Mouse (Mus musculus) layer of hippocampus, adult 9-11 months (tissue): ENCODE measurements around the gene Fbxw8.

Experiments used
- DNase-seq: peaks from one replicate; pipeline ENCODE4 v3.0.0; 2022

Gene Fbxw8

DNA sequence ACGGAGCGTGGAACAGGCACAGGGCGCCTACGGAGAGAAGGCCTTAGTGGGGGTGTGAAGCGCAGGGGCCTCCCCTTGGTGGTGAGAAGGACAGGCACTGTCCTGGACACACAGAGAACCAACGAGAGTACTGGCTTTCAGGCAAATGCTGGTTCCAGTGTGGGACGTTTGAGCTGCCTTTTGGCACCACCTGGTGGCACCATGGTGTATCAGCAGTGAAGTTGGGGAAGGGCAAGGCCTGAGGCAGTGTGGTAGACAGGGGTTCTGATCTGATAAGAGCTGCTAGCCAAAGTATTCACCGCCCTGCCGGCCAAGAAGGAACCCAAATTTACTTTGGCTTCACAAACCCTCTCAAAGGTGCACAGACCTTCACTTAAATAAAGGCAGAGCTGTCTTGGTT, 85.9 kb downstream of the Fbxw8 start:
- DNase-seq: peak; percentile 66

DNA sequence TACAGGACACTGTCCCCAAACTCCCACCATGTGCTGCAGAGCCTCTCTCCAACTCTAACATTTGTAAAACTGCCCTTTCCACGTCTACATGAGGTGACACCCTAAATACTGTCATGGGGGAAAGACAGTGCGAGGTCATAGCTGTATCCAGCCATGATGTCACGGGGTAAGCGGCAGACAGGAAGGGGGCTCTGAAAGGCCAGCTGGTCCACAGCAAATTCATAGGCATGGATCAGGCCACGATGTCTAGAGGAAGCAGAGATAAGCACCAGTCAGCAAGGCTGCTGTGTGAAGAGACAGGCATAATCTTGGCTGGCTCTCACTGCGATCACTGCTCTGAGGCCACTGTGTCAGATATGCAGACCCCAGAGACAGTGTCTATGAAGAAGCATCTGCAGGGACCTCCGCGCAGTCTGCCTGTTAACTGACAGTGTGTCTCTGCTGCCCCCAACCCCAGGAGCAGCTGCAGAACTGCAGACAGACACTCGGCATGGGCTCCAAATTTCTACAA, 87.2 kb downstream of the Fbxw8 start:
- DNase-seq: no peak

DNA sequence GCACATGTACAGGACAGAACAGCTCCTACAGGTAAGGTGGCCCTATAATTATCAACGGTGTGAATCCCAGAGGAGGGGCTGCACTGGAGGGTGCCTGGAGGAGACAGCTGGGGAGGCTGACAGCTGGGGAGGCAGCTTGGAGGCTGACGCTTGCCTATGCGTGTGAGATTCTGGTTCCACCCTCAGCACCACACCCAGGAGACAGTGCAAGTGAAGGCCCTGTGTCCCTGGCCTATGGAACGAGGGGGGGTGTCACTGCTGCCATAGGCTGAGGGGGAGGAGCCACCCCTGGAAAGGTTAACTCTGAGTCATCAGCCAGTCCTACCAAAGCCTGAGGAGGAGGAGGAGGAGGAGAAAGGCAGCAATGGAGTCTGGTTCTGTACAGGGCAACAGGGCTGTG, 87.7 kb downstream of the Fbxw8 start:
- no peak for DNase-seq

DNA sequence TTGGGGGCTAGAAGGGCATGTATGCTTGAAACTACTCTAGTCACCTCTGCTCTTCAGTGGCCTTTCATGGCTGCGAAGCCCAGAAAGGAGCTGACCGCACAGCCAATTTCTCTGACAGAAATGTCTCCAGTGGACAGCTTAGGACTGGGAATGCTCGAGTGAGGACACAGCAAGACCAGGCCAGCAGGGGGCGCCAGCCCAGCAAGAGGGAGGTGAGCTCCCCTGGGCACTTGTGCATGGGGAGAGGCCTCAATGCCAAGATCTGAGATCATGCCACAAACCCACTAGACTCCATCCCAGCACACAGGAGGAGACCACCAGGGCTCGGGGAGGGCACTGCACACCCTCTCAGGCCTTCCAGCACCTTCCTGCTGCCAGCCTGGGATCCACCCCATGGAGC, 88.4 kb downstream of the Fbxw8 start:
- no peak for DNase-seq

DNA sequence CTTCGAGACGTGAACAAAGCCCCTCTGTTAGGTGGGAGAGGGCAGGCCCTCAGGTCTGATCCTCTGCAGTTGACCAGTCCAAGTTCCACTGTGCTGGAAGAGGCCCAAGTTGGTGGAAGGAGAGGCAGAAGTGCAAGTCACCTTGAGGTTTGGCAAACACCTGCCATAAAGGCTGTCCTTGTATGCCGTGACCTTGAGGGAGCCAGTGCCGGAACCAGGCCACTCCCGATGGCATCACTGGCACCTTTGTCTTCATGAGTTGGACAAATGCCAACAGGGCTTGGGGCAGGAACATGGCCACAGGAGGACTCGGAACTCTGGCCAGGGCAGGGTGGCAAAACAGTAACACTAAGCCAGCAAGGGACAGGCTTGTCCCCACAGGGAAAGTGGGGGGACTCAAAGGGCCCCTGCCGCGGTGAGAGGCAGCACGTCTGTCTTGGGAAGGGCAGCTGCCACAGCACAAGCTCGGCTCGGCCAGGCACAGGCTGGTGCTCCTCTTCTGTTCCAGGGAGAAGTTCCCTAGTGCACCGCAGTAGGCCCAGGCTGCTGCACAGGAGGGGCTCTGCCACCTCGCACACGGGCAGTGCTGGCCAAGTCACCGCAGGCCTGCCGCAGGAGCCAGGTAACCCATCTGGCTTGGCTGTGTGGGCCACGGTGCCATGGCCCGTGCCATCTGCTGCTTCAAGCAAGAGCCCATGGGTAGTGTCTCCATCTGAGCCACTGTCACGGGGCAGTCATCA, 89.6 kb downstream of the Fbxw8 start:
- DNase-seq: no peak

DNA sequence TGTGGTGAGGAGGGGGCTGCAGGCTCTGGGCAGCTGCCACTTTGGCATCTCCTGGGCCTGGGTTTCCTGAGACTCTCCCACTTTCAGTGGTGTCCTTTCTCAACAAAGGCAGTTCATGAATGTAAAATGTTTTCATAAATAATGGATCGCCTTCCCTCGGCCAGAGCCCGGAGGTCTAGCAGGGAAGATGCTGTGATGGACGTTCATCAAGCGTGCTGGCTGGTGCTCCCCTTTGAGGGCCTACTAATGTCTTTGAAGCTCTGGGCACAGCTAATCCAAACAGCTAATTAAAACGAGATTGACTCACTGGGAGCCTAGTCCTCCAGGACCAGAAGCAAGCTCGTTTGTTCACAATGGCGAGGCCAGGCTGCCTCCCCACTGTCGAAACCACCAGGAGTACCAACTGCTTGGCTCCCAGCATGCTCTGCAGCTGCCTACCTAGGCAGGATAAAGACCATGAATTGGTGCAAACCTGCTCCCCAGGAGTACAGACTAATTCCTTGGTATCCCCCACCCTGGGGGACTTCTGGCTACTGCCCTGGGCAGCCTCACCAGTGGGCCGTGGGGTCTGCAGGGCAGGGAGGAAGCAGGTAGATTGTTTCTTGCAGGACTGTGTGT, 90.9 kb downstream of the Fbxw8 start:
- DNase-seq: no peak

DNA sequence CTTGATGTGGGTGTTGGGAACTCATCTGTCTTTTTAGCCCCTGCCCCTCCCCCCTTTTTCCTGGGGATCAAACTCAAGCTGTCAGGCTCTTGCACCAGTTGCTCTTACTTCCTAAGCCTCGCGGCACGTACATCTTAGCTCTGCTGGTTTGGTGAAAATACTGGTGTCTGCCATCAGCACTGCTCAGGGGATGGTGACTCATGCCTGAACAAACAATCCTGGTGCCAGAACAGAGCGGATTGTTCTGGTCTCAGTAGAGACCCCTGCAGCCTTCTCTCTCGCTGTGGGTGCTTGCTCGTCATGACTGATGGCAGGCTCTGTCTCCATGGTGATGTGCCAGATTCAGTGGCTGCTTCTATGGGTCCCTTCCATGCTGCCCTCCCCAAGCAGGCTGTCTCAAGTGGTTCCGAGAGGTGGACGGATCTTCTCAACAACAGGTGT, 92.1 kb downstream of the Fbxw8 start:
- DNase-seq: peak; percentile 79

DNA sequence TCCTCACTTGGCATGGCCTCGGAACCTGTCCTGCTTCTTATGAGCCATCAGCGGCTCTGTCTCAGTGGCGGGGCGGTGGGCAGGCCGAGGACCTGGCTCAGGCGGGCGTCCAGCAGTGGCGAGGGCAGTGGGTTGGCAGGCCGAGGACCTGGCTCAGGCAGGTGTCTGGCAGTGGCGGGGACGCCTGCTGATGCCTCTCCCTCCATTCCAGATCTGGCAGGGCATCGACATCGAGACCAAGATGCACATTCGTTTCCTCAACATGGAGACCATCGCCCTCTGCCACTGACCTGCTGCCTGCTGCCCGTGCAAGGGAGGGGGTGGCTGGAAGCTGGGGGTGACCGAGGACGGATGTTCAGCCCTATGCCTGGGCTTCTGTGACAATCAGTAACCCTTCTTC, 93.9 kb downstream of the Fbxw8 start:
- no peak for DNase-seq

DNA sequence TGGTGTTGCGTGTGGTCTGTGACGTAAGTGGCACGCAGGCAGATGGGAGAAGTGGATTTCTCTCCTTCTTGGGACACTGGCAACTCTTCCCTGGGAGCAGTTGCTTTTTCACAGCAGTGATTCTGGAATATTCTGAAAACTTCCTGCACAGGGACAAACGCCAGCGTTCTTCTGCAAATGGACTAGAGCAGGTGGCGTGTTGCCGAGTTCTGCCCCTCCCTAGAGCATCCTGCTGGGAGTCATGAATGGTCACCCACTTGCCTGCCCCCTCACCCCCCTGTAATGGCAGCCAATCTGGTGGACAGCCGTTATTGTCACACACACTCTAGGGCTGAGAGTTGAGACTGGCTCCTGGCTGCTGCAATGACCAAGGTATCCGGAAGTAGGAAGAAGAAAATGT, 95.6 kb downstream of the Fbxw8 start:
- no peak for DNase-seq

DNA sequence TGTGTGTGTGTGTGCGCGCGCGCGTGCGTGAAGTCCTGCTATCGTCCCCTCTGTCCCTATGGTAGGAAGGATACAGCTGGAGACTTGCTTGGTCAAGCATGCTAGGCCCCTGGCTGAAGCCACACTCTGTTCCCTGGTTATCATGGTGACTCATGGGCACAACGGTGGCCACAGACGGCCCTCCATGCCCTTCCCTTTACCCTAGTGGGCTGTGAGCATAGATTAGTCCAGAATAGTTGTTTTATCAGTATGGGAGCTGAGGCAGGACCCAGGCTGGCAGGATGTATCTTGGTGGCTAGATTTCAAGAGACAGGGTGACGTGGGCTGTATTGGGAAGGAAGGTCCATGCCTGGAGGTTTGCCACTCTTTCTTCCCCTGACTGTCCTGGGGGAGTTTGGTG, 96.4 kb downstream of the Fbxw8 start:
- DNase-seq: no peak

DNA sequence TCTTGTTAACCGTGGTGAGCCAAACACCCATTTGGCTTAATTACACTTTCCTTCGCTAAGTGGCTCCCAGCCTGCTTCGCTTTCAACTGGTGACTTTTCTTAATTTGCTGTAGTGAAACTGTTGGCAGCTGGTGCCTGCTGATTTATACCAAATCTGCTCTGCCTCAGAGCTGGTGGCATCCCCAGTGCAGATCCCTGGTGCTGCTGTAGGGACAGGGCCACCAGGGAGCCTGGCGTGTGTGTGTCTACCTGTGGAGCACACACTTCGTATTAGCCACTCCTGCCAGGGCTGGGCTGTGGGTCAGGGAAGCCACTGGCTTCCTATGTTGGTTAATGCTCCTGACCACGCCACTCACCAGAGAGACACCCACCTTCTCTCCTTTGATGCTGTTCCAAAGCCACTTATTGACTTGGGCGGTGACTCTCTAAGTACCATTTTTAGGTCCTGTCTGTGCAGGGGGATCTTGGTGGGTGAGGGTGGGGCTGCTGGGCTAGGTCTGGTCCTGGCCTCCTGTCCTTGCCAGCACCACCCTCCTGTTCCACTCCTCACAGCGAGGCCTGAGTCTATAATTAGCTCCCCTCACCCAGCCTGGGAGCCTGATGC, 97.7 kb downstream of the Fbxw8 start:
- no peak for DNase-seq

DNA sequence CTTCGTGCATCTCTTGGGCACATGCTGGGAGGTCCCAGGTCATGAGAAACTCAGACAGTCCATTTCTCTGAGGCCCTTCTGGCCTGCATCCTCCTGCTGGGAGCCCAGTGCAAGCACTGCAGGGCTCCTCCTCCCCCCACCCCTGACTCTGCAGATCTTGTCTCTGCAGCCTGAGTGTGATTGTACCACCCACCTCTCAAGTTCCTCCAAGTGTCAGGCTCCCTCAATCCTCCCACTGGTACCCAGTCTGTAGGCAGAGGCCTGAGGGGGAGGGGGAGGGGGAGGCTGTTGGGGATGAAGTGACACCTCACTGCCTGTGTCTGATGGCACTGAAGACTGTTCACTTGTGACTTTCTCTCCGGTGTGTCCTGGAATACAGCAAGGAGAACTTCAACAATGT, 102.1 kb downstream of the Fbxw8 start:
- no peak for DNase-seq

DNA sequence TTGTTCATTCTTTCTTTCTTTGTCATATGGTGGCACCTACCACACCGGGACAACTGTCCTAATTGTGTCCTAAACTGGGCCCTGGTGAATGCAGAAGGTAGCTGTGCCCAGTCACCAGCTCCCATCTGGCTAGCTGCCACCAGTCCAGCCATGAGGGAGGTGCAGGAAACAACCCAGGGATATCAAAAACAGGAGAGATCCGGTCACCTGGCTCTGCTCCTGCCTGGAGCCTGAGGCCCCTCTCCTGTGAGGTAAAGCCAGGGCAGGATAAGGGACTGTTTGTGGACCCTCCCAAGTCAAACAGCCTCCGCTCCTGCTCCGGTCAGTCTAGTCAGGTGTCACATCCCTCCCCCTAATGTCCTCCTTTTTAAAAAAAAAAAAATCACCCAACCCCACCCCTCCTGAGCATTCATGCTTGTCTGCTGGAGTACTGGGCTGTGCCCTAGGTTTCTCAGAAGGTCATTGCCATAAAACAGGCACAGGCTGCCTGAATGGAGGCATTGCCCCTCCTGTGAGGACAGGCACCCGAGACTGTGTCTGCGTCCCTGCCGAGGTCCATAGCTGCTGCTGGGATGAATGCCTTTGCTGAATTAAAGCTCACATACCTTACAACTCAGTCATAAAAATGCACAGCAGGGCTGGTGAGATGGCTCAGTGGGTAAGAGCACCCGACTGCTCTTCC, 103.1 kb downstream of the Fbxw8 start:
- no peak for DNase-seq

DNA sequence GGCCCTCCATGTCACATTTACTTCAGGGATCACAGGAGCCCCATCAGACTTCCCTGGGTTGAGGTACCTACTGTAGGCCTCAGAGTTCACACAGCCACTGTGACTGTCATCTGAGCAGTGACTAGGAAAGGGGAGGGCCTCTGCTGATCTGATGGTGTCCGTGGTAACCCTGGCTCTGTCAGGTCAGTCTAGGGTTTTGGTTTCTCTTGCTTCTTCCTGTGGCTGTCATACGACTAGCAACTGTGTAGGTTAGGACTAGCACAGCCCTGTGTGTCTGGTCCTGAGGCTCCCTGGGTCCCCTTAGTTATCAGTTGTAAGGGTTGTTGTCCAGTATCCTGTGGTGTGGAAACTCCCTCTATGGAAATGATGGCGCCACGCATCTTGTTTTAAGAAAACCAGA, 104.5 kb downstream of the Fbxw8 start:
- DNase-seq: no peak

DNA sequence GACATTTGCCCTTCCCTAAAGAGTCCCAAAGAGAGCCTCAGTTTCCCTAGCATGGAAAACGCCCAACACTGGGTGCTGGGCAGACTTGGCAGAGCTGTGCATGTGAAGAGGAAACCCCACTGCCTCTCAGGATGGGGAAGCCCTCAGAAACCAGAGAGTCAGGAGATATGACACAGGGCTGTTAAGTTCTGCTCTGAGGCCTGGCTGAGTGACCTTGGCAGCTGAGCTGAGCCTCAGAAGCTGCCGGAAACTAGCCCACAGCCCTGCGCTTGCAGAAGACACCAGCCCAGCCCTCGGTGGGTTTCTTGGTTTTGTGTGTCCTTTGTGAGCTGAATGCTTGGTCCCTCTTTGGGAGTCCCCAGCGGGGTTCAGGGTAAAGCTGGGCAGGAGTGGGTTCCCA, 106.3 kb downstream of the Fbxw8 start:
- DNase-seq: no peak

DNA sequence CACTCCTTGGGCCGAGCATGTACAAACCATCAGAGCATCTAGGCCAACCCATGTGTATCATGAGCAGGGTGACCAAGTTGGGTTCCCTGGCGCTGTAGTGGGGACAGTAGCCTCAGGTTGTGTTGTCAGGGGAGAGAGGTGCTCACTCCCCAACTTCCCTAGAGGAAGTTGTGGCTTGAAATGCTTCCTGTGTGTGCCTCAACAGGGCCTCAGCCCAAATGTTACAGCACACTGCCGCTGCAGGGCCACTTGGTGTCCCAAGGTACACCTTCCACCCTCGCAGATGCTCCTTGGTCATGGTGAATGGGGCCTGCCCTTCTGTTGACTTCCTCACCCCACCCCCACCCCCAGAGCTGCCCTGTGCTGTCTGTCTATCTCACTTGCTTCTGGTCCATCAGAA, 106.9 kb downstream of the Fbxw8 start:
- DNase-seq: no peak

DNA sequence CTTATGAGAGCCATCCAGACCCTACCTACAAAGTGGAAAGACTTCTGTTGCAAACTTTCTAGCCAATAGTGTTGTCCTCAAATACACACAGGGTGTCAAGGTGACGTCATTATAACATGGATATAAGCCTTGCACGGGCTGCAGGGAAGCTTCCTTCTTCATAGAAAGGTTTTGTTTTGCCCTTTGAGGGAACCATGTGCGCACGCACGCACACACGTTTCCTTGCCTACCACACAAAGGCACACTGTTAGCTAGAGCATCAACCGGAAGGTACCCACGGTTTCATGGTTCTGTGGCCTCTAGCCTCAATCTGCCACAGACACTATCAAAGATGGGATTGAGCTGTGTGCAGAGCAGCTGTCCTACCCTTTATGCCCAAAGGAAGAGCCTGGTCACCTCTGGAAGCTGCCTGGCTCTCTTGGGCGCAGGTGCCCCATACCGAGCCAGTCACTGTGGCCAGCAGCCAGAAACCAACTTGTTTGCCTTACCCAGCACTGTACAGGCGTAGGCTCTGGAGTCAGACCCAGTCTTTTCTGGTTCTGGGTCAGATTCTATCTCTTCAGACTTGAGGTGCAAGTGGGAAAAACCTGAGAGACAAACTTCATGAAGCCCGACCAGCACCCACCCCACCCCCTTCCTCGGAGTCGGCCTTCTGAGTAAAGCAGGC, 108.0 kb downstream of the Fbxw8 start:
- DNase-seq: no peak

DNA sequence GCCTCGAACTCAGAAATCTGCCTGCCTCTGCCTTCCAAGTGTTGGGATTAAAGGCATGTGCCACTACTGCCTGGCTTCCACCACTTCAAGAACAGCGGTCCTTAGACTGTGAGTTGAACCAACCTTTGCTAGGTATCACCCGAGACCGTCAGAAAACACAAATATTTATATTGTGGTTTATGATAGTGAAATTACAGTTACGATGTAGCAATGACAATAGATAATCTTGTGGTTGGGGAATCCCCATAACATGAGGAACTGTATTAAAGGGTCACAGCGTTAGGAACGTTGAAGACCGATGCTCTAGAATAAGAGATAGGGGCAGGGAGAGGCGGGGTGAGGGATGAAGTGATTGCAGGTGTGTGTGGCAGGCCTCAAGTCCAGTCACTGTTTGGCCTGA, 109.9 kb downstream of the Fbxw8 start:
- DNase-seq: no peak

DNA sequence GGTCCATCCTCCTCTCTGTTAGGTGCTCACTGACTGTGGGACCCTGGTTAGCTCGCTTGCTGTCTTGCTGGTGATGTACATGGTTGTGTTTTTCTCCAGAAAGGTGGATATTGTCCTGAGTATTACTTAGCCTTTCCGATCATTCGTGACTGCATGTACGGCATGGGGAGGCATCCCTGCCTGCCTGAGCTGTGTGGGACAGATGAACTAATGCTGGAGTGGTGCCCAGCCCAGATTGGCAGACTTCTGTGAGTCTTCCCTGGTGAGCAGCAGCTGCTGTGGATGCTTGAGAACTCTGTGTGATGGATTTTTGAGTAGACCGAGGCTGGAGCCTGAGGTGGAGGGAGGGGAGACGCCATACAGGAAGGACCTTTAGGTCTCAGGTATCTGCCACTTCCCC, 110.4 kb downstream of the Fbxw8 start:
- peak; percentile 84 for DNase-seq

DNA sequence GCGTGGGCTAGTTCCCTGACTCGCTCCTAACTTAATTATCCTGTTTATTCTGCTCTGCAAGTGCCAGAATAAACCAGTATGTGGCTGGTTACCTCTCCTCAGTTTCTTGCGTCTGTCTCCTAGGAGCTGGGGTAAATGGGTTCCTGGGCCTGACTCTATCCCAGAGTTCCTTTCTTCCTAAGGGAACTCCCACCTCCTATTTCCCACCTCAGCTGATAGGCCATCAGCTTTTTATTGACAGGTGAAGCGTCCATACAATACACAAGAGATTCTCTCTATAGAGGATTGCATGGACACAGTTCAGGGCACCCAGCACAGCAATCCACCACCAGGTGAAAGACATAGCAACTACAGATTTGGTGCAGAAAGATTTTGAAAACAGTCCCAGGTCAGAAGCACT, 111.5 kb downstream of the Fbxw8 start:
- no peak for DNase-seq

DNA sequence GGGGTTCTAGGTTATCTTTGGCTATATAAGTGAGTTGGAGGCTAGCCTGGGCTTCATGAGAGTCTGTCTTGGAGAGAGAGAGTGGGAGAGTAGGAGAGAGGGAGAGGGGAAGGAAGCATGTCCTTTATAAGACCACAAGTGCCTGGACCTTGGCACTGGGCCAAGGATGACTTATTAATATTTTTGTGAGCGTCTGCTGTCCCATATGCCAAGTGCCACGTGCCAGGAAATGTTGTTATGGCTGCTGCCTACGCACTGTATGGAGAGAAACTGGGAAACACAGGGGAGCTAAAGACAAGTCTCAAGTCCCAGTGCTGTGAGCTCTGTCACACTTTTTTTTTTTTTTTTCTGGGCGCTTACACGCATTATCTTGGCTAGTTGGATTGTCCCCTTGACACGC, 112.7 kb downstream of the Fbxw8 start:
- DNase-seq: peak; percentile 57

DNA sequence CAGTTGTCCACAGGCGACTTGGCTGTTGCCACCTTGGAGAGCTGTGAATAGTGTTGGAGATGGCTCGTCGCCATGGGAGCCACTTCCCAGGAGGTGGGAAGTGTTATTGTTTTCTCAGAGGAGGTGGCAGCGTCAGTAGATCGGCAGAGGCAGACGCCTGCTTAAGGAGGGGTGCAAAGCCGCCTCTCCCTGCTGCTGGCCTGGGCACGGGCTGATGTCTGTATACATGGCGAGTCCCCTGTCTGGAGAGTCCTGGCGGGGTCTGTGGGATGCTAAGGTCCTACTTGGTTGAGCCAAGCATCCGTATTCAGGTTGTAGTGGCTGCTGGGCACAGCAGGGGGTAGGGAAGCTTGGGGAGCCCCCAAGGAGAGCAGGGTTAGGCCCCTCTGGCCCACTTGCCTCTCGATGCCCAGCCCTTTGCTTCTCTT, 116.0 kb downstream of the Fbxw8 start:
- DNase-seq: no peak
